Mouse (Mus musculus) olfactory bulb, adult 2 months (tissue): ENCODE results near the gene 4921539E11Rik.

ENCODE experiments used
- CTCF ChIP-seq: fragments of 200-500 bp; IDR thresholded peaks from 2 replicates; pipeline ENCODE4 v1.5.1; 2012; ENCODE audit warnings: low read depth, mild to moderate bottlenecking, low read length, moderate library complexity; ENCODE audit not compliant: insufficient read depth
- POLR2A ChIP-seq: fragments of 200-500 bp; IDR thresholded peaks from 2 replicates; pipeline ENCODE4 v1.6.1; 2012; ENCODE audit warnings: mild to moderate bottlenecking, low read depth, low read length, moderate library complexity; ENCODE audit not compliant: insufficient read depth

DNA sequence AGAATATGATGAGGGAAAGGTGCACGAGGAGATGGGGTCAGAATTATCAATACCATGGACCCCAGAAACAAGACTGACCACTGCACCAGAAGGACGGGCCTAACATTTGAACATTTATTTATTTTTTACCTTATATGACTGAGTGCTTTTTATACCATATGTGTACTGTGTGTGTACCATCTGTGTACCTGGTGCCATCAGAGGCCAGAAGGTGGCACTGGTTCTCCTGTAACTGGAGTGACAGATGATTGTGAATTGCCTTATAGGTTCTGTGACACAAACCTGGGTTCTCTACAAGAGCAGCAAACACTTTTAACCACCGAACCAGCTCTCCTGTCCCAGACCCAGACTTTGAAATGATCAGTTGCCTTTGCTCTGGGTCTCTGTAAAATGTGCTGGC is 31.8 kb downstream of the 4921539E11Rik start:
- TF ChIP-seq CTCF (no peak), POLR2A (no peak)
